Comparison of ENCODE assay signal across 8 mouse cellular contexts in the genomic region with DNA sequence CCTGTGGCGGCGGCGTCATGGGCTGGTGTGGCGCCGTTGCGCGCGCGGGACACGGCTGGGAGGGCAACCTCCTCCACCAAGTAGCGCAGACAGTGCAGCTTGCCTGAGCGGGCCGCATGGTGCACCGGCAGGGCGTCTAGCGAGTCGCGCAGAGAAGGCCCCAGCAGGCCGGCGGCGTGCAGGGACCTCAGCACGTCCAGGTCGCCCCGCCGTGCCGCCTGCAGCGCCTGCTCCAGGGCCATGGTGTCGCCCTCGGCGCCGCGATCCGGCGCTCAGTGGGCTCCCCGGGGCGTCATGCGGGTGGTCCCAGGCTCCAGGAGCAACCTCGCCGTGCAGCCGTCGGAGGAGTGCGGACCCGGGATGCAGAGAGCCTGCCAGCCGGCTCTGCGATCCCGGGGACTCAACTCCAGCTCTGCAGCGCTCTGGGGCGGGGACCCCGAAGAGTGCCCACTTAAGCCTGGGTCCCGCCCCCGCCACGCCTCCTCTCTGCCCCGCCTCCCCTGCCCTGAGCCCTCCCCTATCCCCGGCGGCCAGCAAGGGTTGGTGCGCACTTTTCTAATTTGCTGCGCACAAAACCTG. TPM values are rescaled to one million over a fixed set of nuclear protein-coding genes. Genes with fewer than 3 reads are reported as not detected.
DNase-seq lines count a peak whose midpoint lies in the region; ATAC-seq and TF ChIP-seq lines count a peak whose summit lies in the region.

A gene (minus strand): TSS at position 406 of the 579 bp plus-strand sequence.

- no peaks in the 10 kb centered on the region for H3K36me3 ChIP-seq in heart, adult 2 months (ENCODE audit: control insufficient read depth, insufficient read depth, low read length)
- no peaks in the 10 kb centered on the region for H3K36me3 ChIP-seq in kidney, embryonic 16.5 days (ENCODE audit: insufficient read depth, low read length)
- H3K36me3 ChIP-seq in spleen, adult 2 months (ENCODE audit: control insufficient read depth, insufficient read depth, low read length), result no peaks in the 10 kb centered on the region

- no peaks in the 10 kb centered on the region for H3K9me3 ChIP-seq in kidney, embryonic 16.5 days (ENCODE audit: low read length)

- TF ChIP-seq EP300 in heart, adult 2 months (IDR thresholded peaks at IDR 0.05; ENCODE audit: insufficient read depth, low read depth, low read length), result no peak

- peak within 1 kb of the TSS; percentile 32 for H3K4me3 ChIP-seq in heart, adult 2 months
- peak within 1 kb of the TSS; percentile 56 for H3K4me3 ChIP-seq in kidney, embryonic 16.5 days (ENCODE audit: low read length)
- H3K4me3 ChIP-seq in spleen, adult 2 months (ENCODE audit: extremely low read depth, insufficient read depth, insufficient read length), result peak within 1 kb of the TSS; percentile 39; the same call in 1 of the 2 replicates

- H3K4me2 ChIP-seq in kidney, embryonic 16.5 days (replicated peaks; ENCODE audit: low read depth, low read length), result peak within 1 kb of the TSS; percentile 81

- ATAC-seq in kidney, embryonic 16.5 days (ENCODE audit: low FRiP score, low TSS enrichment), result peak; percentile 88

- peaks cover 3% of the 10 kb centered on the region; the same call in 1 of the 2 replicates for H3K27me3 ChIP-seq in heart, adult 2 months (ENCODE audit: control insufficient read depth, insufficient read depth, low read length)
- H3K27me3 ChIP-seq in kidney, embryonic 16.5 days (ENCODE audit: insufficient read depth, low read length), result peaks cover 34% of the 10 kb centered on the region
- H3K27me3 ChIP-seq in spleen, adult 2 months (ENCODE audit: control insufficient read depth, insufficient read depth, low read length), result peaks cover 8% of the 10 kb centered on the region

- H3K79me2 ChIP-seq in heart, adult 2 months (replicated peaks; ENCODE audit: control insufficient read depth, insufficient read depth, low read length), result no peaks in the 10 kb centered on the region

- WGBS in heart, adult 2 months, result 4% methylated on average over 57 of the region's 57 CpGs
- under 1% methylated on average over 57 of the region's 57 CpGs for WGBS in kidney, embryonic 16.5 days
- WGBS in spleen, adult 2 months, result 2% methylated on average over 54 of the region's 57 CpGs

- peaks cover 1% of the 10 kb centered on the region; the same call in 1 of the 2 replicates for H3K4me1 ChIP-seq in heart, adult 2 months (ENCODE audit: control insufficient read depth, insufficient read depth, low read length)
- peaks cover 13% of the 10 kb centered on the region for H3K4me1 ChIP-seq in kidney, embryonic 16.5 days (ENCODE audit: insufficient read depth, low read length)
- H3K4me1 ChIP-seq in spleen, adult 2 months (ENCODE audit: control insufficient read depth, insufficient read depth, insufficient read length), result peaks cover 5% of the 10 kb centered on the region

- TF ChIP-seq CTCF in heart, adult 2 months (IDR thresholded peaks at IDR 0.05), result no peak
- TF ChIP-seq CTCF in spleen, adult 2 months (IDR thresholded peaks at IDR 0.05; ENCODE audit: extremely low read depth, insufficient read depth, insufficient read length, insufficient replicate concordance), result no peak

- TF ChIP-seq POLR2A in heart, adult 2 months (IDR thresholded peaks at IDR 0.05; ENCODE audit: insufficient read depth, low read depth, low read length), result no peak
- TF ChIP-seq POLR2A in spleen, adult 2 months (IDR thresholded peaks at IDR 0.05; ENCODE audit: low read depth, low read length), result no peak

- no peak within 1 kb of the TSS for H3K27ac ChIP-seq in heart, adult 2 months
- H3K27ac ChIP-seq in kidney, embryonic 16.5 days (ENCODE audit: low read length), result no peak within 1 kb of the TSS
- no peak within 1 kb of the TSS for H3K27ac ChIP-seq in spleen, adult 2 months (ENCODE audit: insufficient read depth, low read length)

- peak; percentile 82 for DNase-seq in A20 (ENCODE audit: low read depth, low spot score)
- DNase-seq in adrenal gland, postnatal 14 days, result peak; percentile 80
- DNase-seq in heart, adult 2 months, result peak; percentile 63
- DNase-seq in lung, postnatal 25 days (ENCODE audit: low spot score), result peak; percentile 67
- peak in 1 of 2 experiments; percentile 26 for DNase-seq in spleen, adult 2 months (ENCODE audit: low read depth in 1 of 2, low spot score in 2 of 2)
- DNase-seq in frontal cortex, postnatal 36 days (ENCODE audit: low spot score in 2 of 2), result no peak
- DNase-seq in cerebellum, postnatal 14 days, result no peak

- intact Hi-C loops in heart, adult 2 months (cut with DNase I), result no loop called here

- H3K9ac ChIP-seq in heart, adult 2 months (ENCODE audit: low read depth, low read length), result peak within 1 kb of the TSS; percentile 55
- peak within 1 kb of the TSS; percentile 67 for H3K9ac ChIP-seq in kidney, embryonic 16.5 days (replicated peaks; ENCODE audit: low read length)

RNA-seq across cellular contexts. Expression of the gene that starts here (rescaled TPM):
- 0.71 and 0.96 TPM in 2 replicates for total RNA-seq in adrenal gland, postnatal 14 days (2021)
- total RNA-seq in heart, adult 2 months (2021), result 1 to 10 TPM; 2.4 to 2.5 TPM
- 2.7 and 3.2 TPM in 2 replicates for polyA plus RNA-seq in heart, adult 2 months (2012; rRNA removed)
- polyA plus RNA-seq in kidney, embryonic 16.5 days (2015; fragmentation: Nextera tagmentation; extraction: Ambion mirVana), result 22.2 and 30.6 TPM in 2 replicates
- 2.1 and 2.7 TPM in 2 replicates for polyA plus RNA-seq in spleen, adult 2 months (2012; rRNA removed)

Comparison
In these comparisons a context has a peak if more than half of its experiments do, and no peak if none do; other contexts are left out.
1. Peak in DNase-seq in adrenal gland, postnatal 14 days; RNA of the gene not detected or under 1 TPM.
2. DNase-seq: peak in A20 (single experiment), heart, adult 2 months (2 of 2) and lung, postnatal 25 days (single experiment); none in frontal cortex, postnatal 36 days (0 of 2) and cerebellum, postnatal 14 days (0 of 2).
3. Peak in every context shown above with its lines, with median percentiles within 50 percentile points of each other: H3K4me3 ChIP-seq.